Mouse (Mus musculus) cortical plate, adult 2 months (tissue): ENCODE results near the gene Faf2.

Experiments
- CTCF ChIP-seq: fragments of 200-500 bp; IDR thresholded peaks from 2 replicates; pipeline ENCODE4 v1.5.1; 2011; ENCODE audit warnings: mild to moderate bottlenecking, control low read depth, low read length; ENCODE audit not compliant: insufficient read depth; ENCODE audit errors: extremely low read depth
- POLR2A ChIP-seq: fragments of 200-500 bp; IDR thresholded peaks from 2 replicates; pipeline ENCODE4 v1.6.1; 2011; ENCODE audit warnings: mild to moderate bottlenecking, low read length, control low read depth; ENCODE audit not compliant: insufficient read depth; ENCODE audit errors: extremely low read depth

DNA sequence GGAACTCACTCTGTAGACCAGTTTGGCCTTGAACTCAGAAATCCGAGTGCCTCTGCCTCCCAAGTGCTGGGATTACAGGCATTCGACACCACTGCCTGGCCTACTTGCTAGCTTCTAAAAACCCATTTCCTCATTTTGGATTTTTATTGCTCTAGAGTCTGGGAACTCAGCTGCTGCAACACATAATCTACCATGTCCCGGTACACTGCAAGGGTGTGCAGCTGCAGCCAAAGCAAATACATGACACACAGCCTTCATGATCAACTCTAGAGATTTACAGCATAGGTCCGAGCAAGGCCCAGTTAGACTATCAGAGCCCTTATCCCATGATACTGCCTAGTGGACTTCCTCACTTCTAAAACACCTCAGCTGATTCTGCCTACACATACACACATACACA lies 56.7 kb downstream of the Faf2 start:
- TF ChIP-seq CTCF (no peak), POLR2A (no peak)
